Mouse (Mus musculus) cerebellum, adult 9-11 months (tissue): ENCODE measurements around the gene Mcat.
"Not testable (repeated sequence)": the region's sequence is repeated elsewhere in the genome, so short reads cannot be mapped to it uniquely, and the experiment has no call there.

ENCODE experiments used
- DNase-seq: peaks from one replicate; pipeline ENCODE4 v3.0.0; 2022

Mcat gene

GRCm38 (mm10) chr15:83534960-83535889 is 28.4 kb downstream of the Mcat start:
- no peak for DNase-seq

DNA sequence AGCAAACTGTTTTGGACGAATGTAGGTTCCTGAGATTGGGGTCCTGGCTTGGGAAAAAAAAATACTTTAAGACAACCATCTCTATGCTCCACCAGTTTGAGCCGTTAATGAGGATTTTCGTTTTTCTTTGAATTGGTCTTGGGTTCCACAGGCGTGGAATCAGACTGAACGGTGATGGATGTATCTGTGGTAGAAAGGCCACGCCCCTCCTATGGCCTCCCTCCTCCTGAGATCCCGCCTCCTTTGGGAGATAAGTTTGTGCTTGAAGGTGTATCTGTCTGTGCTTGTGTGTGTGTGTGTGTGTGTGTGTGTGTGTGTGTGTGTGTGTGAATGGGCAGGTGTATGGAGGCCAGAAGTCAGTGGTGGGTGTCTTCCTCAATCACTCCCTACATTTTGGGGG is 31.0 kb downstream of the Mcat start:
- DNase-seq = no peak

- no peak for DNase-seq
Measured at GRCm38 (mm10) chr15:83531961-83532469, 31.6 kb downstream of the Mcat start.

GRCm38 (mm10) chr15:83530688-83531087 is 32.9 kb downstream of the Mcat start:
- DNase-seq = no peak

- no peak for DNase-seq
Measured at GRCm38 (mm10) chr15:83530233-83530632, 33.4 kb downstream of the Mcat start.

GRCm38 (mm10) chr15:83529765-83530164 is 33.8 kb downstream of the Mcat start:
- DNase-seq = no peak

DNA sequence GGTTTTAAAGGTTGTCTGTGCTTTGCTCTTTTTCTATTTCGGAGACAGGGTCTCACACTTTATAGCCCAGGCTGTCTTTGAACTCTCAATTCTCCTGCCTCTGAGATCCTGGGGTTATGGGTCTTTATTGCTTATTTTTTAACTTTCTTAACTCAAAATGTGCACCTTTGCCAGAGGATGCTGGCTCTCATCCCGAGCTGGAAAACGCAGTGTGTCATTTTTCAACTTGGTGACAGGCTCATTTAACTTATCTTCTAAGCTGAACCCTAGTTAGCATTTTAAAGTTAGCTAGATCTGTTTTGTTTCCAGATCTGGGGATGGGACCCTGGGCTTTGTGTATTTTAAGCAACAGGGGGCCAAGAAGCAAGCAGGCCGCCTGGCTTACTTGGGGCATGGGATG is 34.7 kb downstream of the Mcat start:
- no peak for DNase-seq

DNA sequence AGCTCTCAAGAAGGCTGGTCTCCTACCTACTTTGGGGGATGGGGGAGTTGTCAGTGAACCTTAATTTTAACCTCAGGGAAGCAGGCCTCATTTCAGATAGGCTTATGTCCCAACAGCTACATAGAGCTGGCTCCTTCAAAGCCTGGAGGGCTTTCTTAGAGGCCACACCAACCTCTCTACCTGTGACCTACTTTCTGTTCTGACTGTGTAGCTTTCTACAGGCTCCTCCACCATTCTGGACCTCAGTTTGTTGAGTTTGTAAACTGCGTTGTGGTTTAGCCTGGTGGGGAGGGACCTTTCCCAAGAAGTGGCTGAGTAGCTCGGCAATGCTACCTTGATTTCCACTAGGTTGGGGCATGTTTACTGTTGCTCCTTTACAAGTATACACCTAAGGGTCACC is 35.8 kb downstream of the Mcat start:
- DNase-seq = no peak

- no peak for DNase-seq
Measured at GRCm38 (mm10) chr15:83527092-83527437, 36.5 kb downstream of the Mcat start.

- DNase-seq = no peak
Measured at GRCm38 (mm10) chr15:83526424-83527091, 37.0 kb downstream of the Mcat start, which contains the start of gene Bik. Bik (plus strand) TSS chr15:83526862.

- no peak for DNase-seq
Measured at GRCm38 (mm10) chr15:83524333-83524729, 39.3 kb downstream of the Mcat start.

- DNase-seq = no peak
Measured at GRCm38 (mm10) chr15:83523638-83524332, 39.8 kb downstream of the Mcat start.

GRCm38 (mm10) chr15:83523196-83523595 is 40.4 kb downstream of the Mcat start:
- no peak for DNase-seq

- DNase-seq = no peak
Measured at GRCm38 (mm10) chr15:83520861-83521382, 42.7 kb downstream of the Mcat start.

GRCm38 (mm10) chr15:83518215-83519048 is 45.2 kb downstream of the Mcat start:
- DNase-seq = peak; percentile 49

DNA sequence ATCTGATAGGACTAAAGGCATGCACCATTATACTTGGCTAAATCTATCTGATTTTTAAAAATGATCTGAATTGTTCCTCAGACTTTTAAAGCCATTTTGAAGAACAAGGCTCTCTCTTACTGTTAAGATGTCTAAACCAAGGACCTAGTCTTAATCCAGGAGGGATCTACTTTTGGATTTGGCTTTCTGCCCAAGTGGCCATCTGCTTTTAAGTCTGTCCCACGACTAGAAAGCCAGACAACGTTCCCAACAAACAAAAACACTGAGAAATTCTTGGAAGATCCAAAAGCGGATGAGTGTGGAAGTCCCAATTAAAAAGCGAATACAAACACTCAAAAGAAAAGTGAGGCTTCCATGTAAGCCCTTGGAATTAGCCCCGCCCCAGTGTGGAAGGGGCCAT is 48.6 kb downstream of the Mcat start:
- DNase-seq = no peak

- DNase-seq = no peak
Measured at GRCm38 (mm10) chr15:83512489-83513281, 50.9 kb downstream of the Mcat start.

- DNase-seq = peak; percentile 92
Measured at GRCm38 (mm10) chr15:83510805-83511405, 52.7 kb downstream of the Mcat start, which contains the start of gene Ttll1. Ttll1 (minus strand) TSS chr15:83510893.

DNA sequence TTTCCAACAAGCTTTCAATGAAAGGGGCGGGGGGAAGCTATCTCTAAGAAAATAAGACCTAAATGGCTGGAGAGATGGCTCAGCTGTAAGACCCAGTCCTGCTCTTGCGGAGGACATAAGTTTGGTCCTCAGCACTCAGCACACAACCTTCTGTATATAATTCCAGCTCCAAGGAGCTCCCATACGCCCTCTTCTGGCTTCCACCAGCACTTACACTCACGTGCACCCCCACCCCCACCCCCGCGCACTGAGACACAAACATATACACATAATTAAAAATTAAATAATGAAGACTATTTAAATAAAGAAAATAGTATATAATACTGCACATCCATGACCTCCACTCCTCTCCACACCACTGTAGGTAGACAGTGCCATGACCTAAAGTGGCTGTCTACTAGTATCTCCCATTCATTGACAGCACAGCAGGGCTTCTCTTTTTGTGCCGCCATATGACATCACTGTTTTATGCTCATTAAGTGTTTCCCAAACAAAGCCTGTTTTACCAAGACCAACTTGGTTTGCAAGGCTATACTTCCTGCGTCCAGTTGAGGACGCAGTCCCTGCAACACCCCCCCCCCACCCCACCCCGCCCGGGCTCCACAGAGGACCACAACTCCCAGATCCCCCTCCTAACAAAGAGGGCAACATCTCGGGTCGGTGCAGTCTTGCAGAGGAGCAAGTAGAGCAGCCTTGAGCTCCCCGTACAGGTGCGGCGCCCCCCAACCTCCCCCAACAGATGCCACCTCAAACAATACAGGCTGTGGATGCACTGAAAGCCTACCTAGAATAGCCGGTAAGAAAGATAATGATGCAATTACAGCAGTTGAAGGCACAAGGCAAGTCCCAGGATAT is 53.4 kb downstream of the Mcat start:
- DNase-seq = no peak

GRCm38 (mm10) chr15:83501483-83501882 is 62.1 kb downstream of the Mcat start:
- DNase-seq = not testable (repeated sequence)
